Mouse (Mus musculus) activated CD4-positive, CD25-positive, alpha-beta regulatory T cell, adult 4 months (primary cell): ENCODE data around the gene Aqr. TPM values are rescaled to one million over a fixed set of nuclear protein-coding genes. Genes with fewer than 3 reads are reported as not detected.

Source experiments
- ATAC-seq: one replicate; pipeline ENCODE4 v1.8.0; 2017
- polyA plus RNA-seq, 2 experiments: library from polyadenylated mRNA; unstranded; fragments of 100-300 nt; shearing (Covaris generic); gene quantifications; one replicate each; pipeline ENCODE4 v1.2.1; 2017

The Aqr gene
- polyA plus RNA-seq, 2 experiments from 2014 or later: 37.1 to 43.7 TPM

GRCm38 (mm10) chr2:114060071-114060591 lies 126.7 kb downstream of the Aqr start:
- ATAC-seq: no peak

- ATAC-seq: no peak
These were observed 127.2 kb downstream of the Aqr start for GRCm38 (mm10) chr2:114059608-114060007.

- ATAC-seq: no peak
These were observed 128.5 kb downstream of the Aqr start for GRCm38 (mm10) chr2:114058226-114058796.

GRCm38 (mm10) chr2:114057303-114057853 lies 129.4 kb downstream of the Aqr start:
- ATAC-seq: no peak

DNA sequence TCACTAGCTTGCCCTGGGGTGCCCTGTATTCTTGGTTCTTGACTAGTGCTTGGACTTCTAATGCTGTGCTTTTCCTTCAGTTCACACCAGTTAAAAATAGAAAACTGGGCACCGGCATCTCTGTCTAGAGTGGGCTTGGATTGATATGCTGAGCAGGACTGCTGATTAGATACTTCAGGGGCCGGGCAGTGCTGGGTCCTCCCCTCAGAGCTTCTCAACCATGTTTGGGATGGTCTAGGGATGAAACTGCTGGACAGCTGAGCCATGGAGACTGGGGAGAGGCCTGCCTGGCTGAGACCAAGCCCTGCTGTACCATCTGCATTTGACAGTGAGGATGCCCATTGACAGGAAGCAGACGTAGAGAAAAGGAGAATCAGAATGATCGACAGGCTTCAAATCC lies 132.7 kb downstream of the Aqr start:
- ATAC-seq: no peak

GRCm38 (mm10) chr2:114052696-114053598 lies 133.9 kb downstream of the Aqr start, which contains the start of gene Actc1:
TSS of gene Actc1 (minus strand) at chr2:114053548.
- no peak for ATAC-seq

GRCm38 (mm10) chr2:114051871-114052241 lies 135.0 kb downstream of the Aqr start:
- no peak for ATAC-seq

Other genes starting within 250 kb of the Aqr start
- gene Gjd2, start 173.4 kb downstream of the Aqr start, polyA plus RNA-seq: not detected
- gene Actc1, start 133.5 kb downstream of the Aqr start, polyA plus RNA-seq: not detected
- 1 to 10 TPM; 1.9 to 2.2 TPM for gene Zfp770, start 14.4 kb upstream of the Aqr start, polyA plus RNA-seq